Mouse (Mus musculus) liver, adult 2 months (tissue): ENCODE results near the gene Hsp90ab1. TPM values are rescaled to one million over a fixed set of nuclear protein-coding genes. Genes with fewer than 3 reads are reported as not detected.

Experiments
- DNase-seq: peaks from one replicate; pipeline ENCODE4 v3.0.0-alpha.2; 2011; ENCODE audit warnings: low read depth, low spot score; ENCODE audit errors: extremely low read depth
- H3K27ac ChIP-seq: fragments of 200-500 bp; replicated peaks from 2 replicates; pipeline ENCODE4 v1.5.1; 2012; ENCODE audit warnings: low read depth, mild to moderate bottlenecking, control low read depth, inconsistent platforms, low read length; ENCODE audit not compliant: insufficient read depth
- H3K27me3 ChIP-seq: fragments of 200-500 bp; 2 replicates; pipeline ENCODE4 v1.6.1; 2012; ENCODE audit warnings: mild to moderate bottlenecking, moderate library complexity, low read length, inconsistent platforms; ENCODE audit not compliant: control insufficient read depth, insufficient read depth
- H3K36me3 ChIP-seq: fragments of 200-500 bp; 2 replicates; pipeline ENCODE4 v1.6.1; 2012; ENCODE audit warnings: low read length, inconsistent platforms; ENCODE audit not compliant: control insufficient read depth, insufficient read depth
- H3K4me1 ChIP-seq: fragments of 200-500 bp; 2 replicates; pipeline ENCODE4 v1.6.1; 2011; ENCODE audit warnings: low read length; ENCODE audit not compliant: control insufficient read depth, insufficient read depth
- H3K4me3 ChIP-seq: fragments of 200-500 bp; 2 replicates; pipeline ENCODE4 v1.5.1; 2011; ENCODE audit warnings: low read depth, mild to moderate bottlenecking, control low read depth, low read length, moderate library complexity; ENCODE audit not compliant: insufficient read depth
- H3K79me2 ChIP-seq: fragments of 200-500 bp; 2 replicates; pipeline ENCODE4 v1.6.1; 2012; ENCODE audit warnings: inconsistent platforms, mild to moderate bottlenecking, low read length, moderate library complexity; ENCODE audit not compliant: control insufficient read depth, insufficient read depth
- H3K9ac ChIP-seq: fragments of 200-500 bp; 2 replicates; pipeline ENCODE4 v1.6.1; 2012; ENCODE audit warnings: low read depth, mild to moderate bottlenecking, control low read depth, inconsistent platforms, low read length
- CTCF ChIP-seq: fragments of 200-500 bp; IDR thresholded peaks from 2 replicates; pipeline ENCODE4 v1.5.1; 2011; ENCODE audit warnings: low read depth, low read length, control low read depth
- POLR2A ChIP-seq: fragments of 200-500 bp; IDR thresholded peaks from 2 replicates; pipeline ENCODE4 v1.6.1; 2011; ENCODE audit warnings: low read length, control low read depth; ENCODE audit not compliant: insufficient read depth; ENCODE audit errors: extremely low read depth
- WGBS: fragments of 180-500 bp; shearing (Covaris S2); methylation state at CpG from one replicate; pipeline ENCODE4 v1.1.7; 2018; 5-methylcytosine and 5-hydroxymethylcytosine counted together
- polyA plus RNA-seq: library from polyadenylated mRNA; depleted of rRNA; stranded (reverse); fragments of >200 nt; gene quantifications from 2 replicates; pipeline ENCODE4 v1.2.3, GENCODE M21; 2012
- total RNA-seq: library from RNA; depleted of rRNA; stranded (reverse); fragments of >200 nt; gene quantifications from 2 replicates; pipeline ENCODE4 v1.2.3, GENCODE M21; 2014

The Hsp90ab1 gene
- total and polyA plus RNA-seq, 2 experiments: 226 to 248 TPM

GRCm38 (mm10) chr17:45599446-45600242 lies 26.6 kb upstream of the Hsp90ab1 start, which contains the start of gene Slc29a1:
TSS of gene Slc29a1 (minus strand) at chr17:45599606.
- TF ChIP-seq POLR2A (peak; percentile 64; the same call in 1 of the 2 replicates), CTCF (no peak)
- DNase-seq: peak; percentile 89
- Histone ChIP-seq H3K79me2 (peaks cover 5% of the 10 kb centered on the region; the same call in 1 of the 2 replicates), H3K36me3 (no peaks in the 10 kb centered on the region), H3K9ac (peak within 1 kb of the TSS; percentile 86), H3K4me1 (peaks cover 12% of the 10 kb centered on the region), H3K27ac (peak within 1 kb of the TSS; percentile 100), H3K4me3 (peak within 1 kb of the TSS; percentile 78), H3K27me3 (no peaks in the 10 kb centered on the region)
- 16% methylated on average over 32 of the region's 32 CpGs for WGBS

DNA sequence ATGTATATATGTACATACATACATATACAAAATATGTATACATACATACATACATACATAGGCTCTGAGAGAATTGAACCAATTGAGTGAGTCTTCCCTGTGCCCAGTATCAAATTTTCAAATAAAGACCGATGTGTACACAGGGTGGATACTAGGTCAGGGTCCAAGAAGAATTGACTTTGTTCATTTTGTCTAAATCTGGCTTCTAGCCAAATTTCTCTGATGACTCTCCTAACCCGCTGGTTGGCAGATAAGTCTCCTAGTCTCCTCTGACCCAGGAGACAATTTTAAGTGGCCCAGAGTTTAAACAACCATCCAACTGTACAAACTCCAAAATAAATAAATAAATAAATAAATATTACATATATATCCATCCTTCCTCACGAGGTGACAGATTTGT lies 25.8 kb upstream of the Hsp90ab1 start:
- WGBS: 6% methylated on average over 3 of the region's 3 CpGs

DNA sequence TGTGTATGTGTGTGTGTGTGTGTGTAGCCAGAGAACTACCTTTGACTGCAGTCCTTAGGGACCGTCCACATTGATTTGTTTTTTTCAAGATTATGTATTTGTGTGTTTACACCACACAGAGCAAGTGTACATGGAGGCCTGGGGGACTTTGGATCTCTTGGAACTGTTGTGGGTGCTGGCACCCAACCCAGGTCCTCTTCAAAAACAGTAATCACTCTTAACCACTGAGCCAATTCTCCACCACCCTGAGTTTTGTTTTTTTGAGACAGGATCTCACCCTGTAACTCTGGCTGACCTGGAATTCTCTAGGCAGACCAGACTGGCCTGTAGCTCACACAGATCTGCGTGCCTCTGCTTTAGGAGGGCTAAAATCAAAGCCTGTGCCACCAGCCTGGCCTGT lies 25.3 kb upstream of the Hsp90ab1 start:
- 18% methylated on average over 2 of the region's 2 CpGs for WGBS
- peak; percentile 99 for DNase-seq

More for the DNA sequence above, 25.8 kb upstream of the Hsp90ab1 start:
- peak overlapping the region; percentile 78 for H3K4me3 ChIP-seq
- peak overlapping the region; percentile 86 for H3K9ac ChIP-seq
- H3K4me1 ChIP-seq: peaks cover 15% of the 10 kb centered on the region
- no peak for TF ChIP-seq POLR2A
- peak; percentile 96 for DNase-seq
- no peaks in the 10 kb centered on the region for H3K27me3 ChIP-seq
- no peaks in the 10 kb centered on the region for H3K36me3 ChIP-seq
- H3K27ac ChIP-seq: peak overlapping the region; percentile 100
- H3K79me2 ChIP-seq: peaks cover 8% of the 10 kb centered on the region; the same call in 1 of the 2 replicates

DNA sequence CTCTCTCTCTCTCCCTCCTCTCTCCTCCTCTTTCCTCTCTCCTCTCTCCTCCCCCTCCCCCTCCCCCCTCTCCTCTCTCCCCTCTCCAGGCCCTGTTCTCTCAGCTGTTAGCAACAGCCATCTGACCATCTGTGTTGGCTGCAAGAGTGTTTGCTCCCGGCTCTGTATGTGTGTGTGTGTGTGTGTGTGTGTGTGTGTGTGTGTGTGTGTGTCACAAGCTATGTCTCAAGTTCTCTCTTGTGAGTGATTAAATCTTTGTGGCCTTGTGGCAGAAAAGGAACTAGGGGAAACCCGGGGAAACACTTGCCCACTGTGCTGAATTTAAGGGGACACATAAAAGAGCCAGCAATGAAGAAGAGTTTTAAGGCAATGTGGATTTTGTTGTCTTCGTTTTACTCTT lies 24.7 kb upstream of the Hsp90ab1 start:
- DNase-seq: peak; percentile 81
- TF ChIP-seq POLR2A (no peak), CTCF (no peak)
- H3K4me3 ChIP-seq: no peak overlapping the region
- H3K4me1 ChIP-seq: peaks cover 18% of the 10 kb centered on the region
- H3K27me3 ChIP-seq: no peaks in the 10 kb centered on the region
- H3K27ac ChIP-seq: peak overlapping the region; percentile 100
- 6% methylated on average over 3 of the region's 3 CpGs for WGBS
- peak overlapping the region; percentile 33; the same call in 1 of the 2 replicates for H3K9ac ChIP-seq
- H3K79me2 ChIP-seq: peaks cover 14% of the 10 kb centered on the region; the same call in 1 of the 2 replicates
- H3K36me3 ChIP-seq: no peaks in the 10 kb centered on the region

More for the DNA sequence above, 25.3 kb upstream of the Hsp90ab1 start:
- TF ChIP-seq POLR2A (no peak), CTCF (no peak)
- peak overlapping the region; percentile 29; the same call in 1 of the 2 replicates for H3K4me3 ChIP-seq
- no peaks in the 10 kb centered on the region for H3K36me3 ChIP-seq
- H3K79me2 ChIP-seq: peaks cover 9% of the 10 kb centered on the region; the same call in 1 of the 2 replicates
- peak overlapping the region; percentile 100 for H3K27ac ChIP-seq
- H3K4me1 ChIP-seq: peaks cover 15% of the 10 kb centered on the region
- H3K27me3 ChIP-seq: no peaks in the 10 kb centered on the region
- peak overlapping the region; percentile 70 for H3K9ac ChIP-seq

DNA sequence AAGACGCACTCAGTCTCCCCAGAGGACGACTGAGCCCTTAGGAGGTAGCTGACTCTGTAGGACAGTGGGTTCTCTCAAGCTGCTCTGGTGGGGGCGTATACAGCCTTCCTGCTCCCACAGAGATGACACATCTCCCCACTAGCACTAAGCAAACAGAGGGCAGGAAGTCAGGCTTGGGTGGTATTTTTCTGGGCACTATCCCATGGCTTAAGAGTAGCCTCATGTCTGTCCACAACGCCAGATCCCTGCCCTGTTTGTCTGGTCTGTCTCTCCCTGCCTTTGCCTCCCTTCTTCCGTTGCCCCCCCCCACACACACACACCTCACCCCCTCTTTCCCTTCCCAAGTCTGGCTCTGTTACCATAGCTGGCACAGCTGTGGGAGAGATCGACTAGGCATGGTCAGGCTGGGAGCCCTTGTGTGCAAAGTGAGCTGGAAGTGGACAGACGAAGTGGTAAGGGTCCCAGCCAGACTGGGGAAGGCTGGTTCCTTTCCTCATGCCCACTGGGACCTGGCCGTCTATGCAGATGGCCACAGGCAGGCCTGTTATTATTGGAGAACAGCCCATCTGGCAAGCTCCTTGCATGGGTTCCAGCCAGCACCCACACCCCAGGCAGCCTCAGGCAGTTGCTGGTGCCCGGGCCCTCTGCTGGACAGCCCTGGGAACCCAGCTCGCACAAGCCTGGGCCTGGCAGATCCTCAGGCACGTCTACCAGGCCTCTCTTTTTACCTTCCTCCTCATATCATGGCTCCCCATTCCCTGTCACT lies 23.7 kb upstream of the Hsp90ab1 start:
- Histone ChIP-seq H3K9ac (peak overlapping the region; percentile 95), H3K4me1 (peaks cover 18% of the 10 kb centered on the region), H3K79me2 (peaks cover 21% of the 10 kb centered on the region; the same call in 1 of the 2 replicates), H3K4me3 (peak overlapping the region; percentile 5), H3K27ac (peak overlapping the region; percentile 99), H3K36me3 (no peaks in the 10 kb centered on the region), H3K27me3 (no peaks in the 10 kb centered on the region)
- 11% methylated on average over 11 of the region's 11 CpGs for WGBS
- DNase-seq: peak; percentile 90
- 0 out of 2 replicates have a peak, but pooled peaks have one; percentile 33 for TF ChIP-seq POLR2A
- TF ChIP-seq CTCF: peak; percentile 84
